Mouse (Mus musculus) hindbrain, embryonic 15.5 days (tissue): ENCODE measurements around the gene Zfp865. TPM values are rescaled to one million over a fixed set of nuclear protein-coding genes. Genes with fewer than 3 reads are reported as not detected.
A peak's percentile ranks its signal among the peaks of the same experiment; 100 is the strongest.
"Not testable (repeated sequence)": the region's sequence is repeated elsewhere in the genome, so short reads cannot be mapped to it uniquely, and the experiment has no call there.

ENCODE experiments used
- ATAC-seq: fragments of 200-750 bp; cut with Nextera tagmentation; 2 replicates; pipeline ENCODE4 v1.8.0; 2017; ENCODE audit warnings: low read depth, moderate number of reproducible peaks, moderate TSS enrichment; ENCODE audit not compliant: low FRiP score
- H3K27ac ChIP-seq: fragments of 300-500 bp; sonication (generic); replicated peaks from 2 replicates; pipeline ENCODE4 v1.5.1; 2015; ENCODE audit warnings: mild to moderate bottlenecking, inconsistent platforms
- H3K27me3 ChIP-seq: fragments of 300-500 bp; sonication (generic); 2 replicates; pipeline ENCODE4 v1.6.1; 2015; ENCODE audit warnings: control low read depth, inconsistent platforms
- H3K36me3 ChIP-seq: fragments of 300-500 bp; sonication (generic); 2 replicates; pipeline ENCODE4 v1.6.1; 2015; ENCODE audit warnings: control low read depth, inconsistent platforms
- H3K4me1 ChIP-seq: fragments of 300-500 bp; sonication (generic); replicated peaks from 2 replicates; pipeline ENCODE4 v1.6.1; 2015; ENCODE audit warnings: control low read depth, inconsistent platforms
- H3K4me2 ChIP-seq: fragments of 300-500 bp; sonication (generic); 2 replicates; pipeline ENCODE4 v1.6.1; 2015; ENCODE audit warnings: moderate library complexity, mild to moderate bottlenecking, inconsistent platforms
- H3K4me3 ChIP-seq: fragments of 300-500 bp; sonication (generic); 2 replicates; pipeline ENCODE4 v1.5.1; 2015; ENCODE audit warnings: mild to moderate bottlenecking, inconsistent platforms
- H3K9ac ChIP-seq: fragments of 300-500 bp; sonication (generic); 2 replicates; pipeline ENCODE4 v1.6.1; 2015; ENCODE audit warnings: inconsistent platforms
- H3K9me3 ChIP-seq: fragments of 300-500 bp; sonication (generic); 2 replicates; pipeline ENCODE4 v1.6.1; 2016; ENCODE audit warnings: control low read depth, inconsistent platforms
- WGBS: fragments of 180-500 bp; shearing (Covaris S2); methylation state at CpG from one replicate; pipeline ENCODE4 v1.1.7; 2015; 5-methylcytosine and 5-hydroxymethylcytosine counted together
- polyA plus RNA-seq: library from polyadenylated mRNA; unstranded; fragments of >200 nt; fragmentation: Nextera tagmentation; extraction: Ambion mirVana; gene quantifications from 2 replicates; pipeline ENCODE4 v1.2.1, GENCODE M21; 2015

Zfp865 gene
- polyA plus RNA-seq, 1 experiment from 2014 or later: 7.5 TPM

GRCm38 (mm10) chr7:5074984-5075383, 54.8 kb downstream of the Zfp865 start:
- no peaks in the 10 kb centered on the region for H3K9me3 ChIP-seq
- no peaks in the 10 kb centered on the region for H3K27me3 ChIP-seq
- no peak overlapping the region for H3K27ac ChIP-seq
- WGBS: 95% methylated on average over 5 of the region's 5 CpGs
- H3K9ac ChIP-seq: no peak overlapping the region
- no peak overlapping the region for H3K4me3 ChIP-seq
- H3K4me2 ChIP-seq: no peak overlapping the region
- peaks cover 80% of the 10 kb centered on the region for H3K36me3 ChIP-seq
- no peak for ATAC-seq
- H3K4me1 ChIP-seq: no peaks in the 10 kb centered on the region

DNA sequence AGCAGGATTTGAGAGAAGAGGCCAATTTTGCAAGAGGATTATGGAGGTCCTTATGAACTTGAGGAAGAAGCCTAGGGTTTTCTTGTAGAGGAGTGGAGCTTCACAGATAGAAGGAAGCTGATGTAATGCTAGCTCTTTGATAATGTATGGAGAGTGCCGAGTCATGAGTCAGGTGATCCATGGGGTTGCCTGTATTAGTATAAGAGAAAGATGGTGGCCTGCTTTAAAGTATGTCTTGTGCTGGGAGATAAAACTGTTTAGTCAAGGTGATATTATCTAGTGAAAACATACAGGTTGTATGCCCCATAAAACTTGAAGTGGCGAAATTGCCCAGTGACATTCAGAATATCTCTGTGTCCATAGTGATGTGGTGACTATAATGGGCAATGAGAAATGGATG, 56.8 kb downstream of the Zfp865 start:
- no peak overlapping the region for H3K4me2 ChIP-seq
- no peak for ATAC-seq
- no peaks in the 10 kb centered on the region for H3K9me3 ChIP-seq
- no peaks in the 10 kb centered on the region for H3K27me3 ChIP-seq
- H3K4me3 ChIP-seq: no peak overlapping the region
- H3K27ac ChIP-seq: no peak overlapping the region
- peaks cover 14% of the 10 kb centered on the region for H3K4me1 ChIP-seq
- H3K36me3 ChIP-seq: peaks cover 63% of the 10 kb centered on the region
- H3K9ac ChIP-seq: no peak overlapping the region
- WGBS: 93% methylated on average over 2 of the region's 2 CpGs

- peaks cover 38% of the 10 kb centered on the region for H3K36me3 ChIP-seq
- 0 out of 2 replicates have a peak overlapping the region, but pooled peaks have one; percentile 100 for H3K9ac ChIP-seq
- peak overlapping the region; percentile 93 for H3K27ac ChIP-seq
- H3K4me3 ChIP-seq: peak overlapping the region; percentile 100
- peak overlapping the region; percentile 86 for H3K4me2 ChIP-seq
- peak; percentile 33; the same call in 1 of the 2 replicates for ATAC-seq
- WGBS: 50% methylated on average over 9 of the region's 13 CpGs
- H3K4me1 ChIP-seq: peaks cover 31% of the 10 kb centered on the region
- H3K27me3 ChIP-seq, H3K9me3 ChIP-seq: not testable (repeated sequence)
Measured at GRCm38 (mm10) chr7:5079365-5080009, 59.3 kb downstream of the Zfp865 start.

DNA sequence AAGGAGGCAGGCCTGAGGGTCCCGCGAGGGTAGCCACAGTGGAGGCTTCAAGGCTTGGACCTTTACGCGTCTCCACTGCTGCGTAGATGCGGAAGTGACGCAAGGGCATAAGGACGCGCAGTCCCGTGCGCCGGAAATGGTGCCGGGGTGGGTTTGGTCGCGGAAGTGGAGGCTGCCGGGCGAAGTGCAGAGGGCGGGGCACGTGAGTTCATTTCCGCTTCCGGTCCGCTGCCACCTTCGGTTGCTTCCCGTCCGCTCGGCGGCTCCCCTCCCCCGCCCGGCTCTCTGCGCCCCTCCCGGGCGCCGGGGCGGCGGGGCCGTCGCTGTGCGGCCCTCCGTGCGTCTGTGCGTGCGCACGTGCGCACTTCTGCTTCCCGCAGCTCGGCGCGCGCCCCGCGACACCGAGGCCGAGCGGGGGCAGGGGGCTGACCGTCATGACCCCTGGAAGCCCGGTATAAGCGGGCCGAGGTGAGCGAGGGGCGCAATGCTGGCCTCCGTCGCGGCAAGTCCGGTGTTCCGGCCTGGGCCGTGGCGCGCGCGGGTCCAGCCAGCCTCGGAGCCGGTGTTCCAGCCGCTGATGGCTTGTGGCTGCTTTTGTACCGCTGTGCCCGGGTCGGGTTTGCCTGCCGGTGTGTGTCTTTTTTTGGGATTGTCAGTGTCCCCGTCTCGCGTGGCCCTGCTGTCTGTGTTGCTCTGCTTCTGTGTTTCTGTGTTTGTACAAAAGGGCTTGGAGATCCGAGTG, 60.0 kb downstream of the Zfp865 start, which contains the start of gene Epn1:
Gene Epn1 (plus strand): TSS at position 226 of the 742 bp plus-strand sequence.
- Histone ChIP-seq H3K9me3 (no peaks in the 10 kb centered on the region), H3K4me1 (peaks cover 36% of the 10 kb centered on the region), H3K27me3 (no peaks in the 10 kb centered on the region), H3K27ac (peak within 1 kb of the TSS; percentile 93), H3K9ac (peak within 1 kb of the TSS; percentile 100), H3K4me2 (peak within 1 kb of the TSS; percentile 86), H3K36me3 (peaks cover 37% of the 10 kb centered on the region), H3K4me3 (peak within 1 kb of the TSS; percentile 100)
- ATAC-seq: peak; percentile 97
- under 1% methylated on average over 81 of the region's 81 CpGs for WGBS

DNA sequence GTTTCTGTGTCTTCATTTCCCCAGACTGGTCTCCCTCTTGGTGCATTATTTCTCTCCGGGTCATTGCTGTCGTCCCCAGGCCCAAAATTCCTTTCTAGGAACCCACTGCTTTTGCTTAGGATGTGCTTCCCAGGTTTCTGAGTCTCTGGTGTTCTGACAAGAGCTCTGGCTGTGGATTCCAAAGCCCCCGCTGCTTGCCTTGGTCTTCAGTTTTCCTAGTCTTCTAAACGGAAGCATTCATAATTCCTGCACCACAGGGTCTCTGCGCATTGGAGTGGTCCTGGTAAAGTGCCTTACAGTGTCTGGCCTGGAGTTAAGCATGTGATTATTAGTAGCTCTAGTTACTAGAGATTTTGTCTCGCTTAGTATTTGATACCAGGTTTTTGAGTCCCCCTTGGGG, 60.6 kb downstream of the Zfp865 start:
- H3K36me3 ChIP-seq: peaks cover 33% of the 10 kb centered on the region
- WGBS: 15% methylated on average over 6 of the region's 6 CpGs
- H3K9ac ChIP-seq: peak overlapping the region; percentile 100
- no peak for ATAC-seq
- H3K9me3 ChIP-seq: no peaks in the 10 kb centered on the region
- no peaks in the 10 kb centered on the region for H3K27me3 ChIP-seq
- peaks cover 36% of the 10 kb centered on the region for H3K4me1 ChIP-seq
- peak overlapping the region; percentile 86 for H3K4me2 ChIP-seq
- H3K4me3 ChIP-seq: peak overlapping the region; percentile 100
- H3K27ac ChIP-seq: peak overlapping the region; percentile 93

DNA sequence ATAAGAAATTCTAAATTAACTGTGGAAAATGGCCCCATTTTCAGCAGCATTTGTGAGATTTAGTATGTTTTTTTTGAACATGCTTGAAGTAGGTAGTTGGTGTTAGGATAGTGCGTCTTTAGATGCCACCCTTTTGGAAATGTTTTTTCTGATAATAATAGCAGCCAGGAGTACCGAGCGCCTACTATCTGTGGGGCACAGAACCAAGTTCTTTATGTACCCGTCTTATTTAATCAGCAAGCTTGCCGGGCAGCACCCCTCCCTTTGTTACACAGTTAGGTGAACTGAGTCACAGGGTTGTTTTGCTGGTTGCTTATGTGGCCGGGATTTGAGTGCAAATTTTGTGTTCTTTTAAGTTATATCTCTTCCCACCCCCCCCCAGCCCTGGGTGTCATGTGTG, 61.1 kb downstream of the Zfp865 start:
- H3K4me3 ChIP-seq: peak overlapping the region; percentile 100
- peaks cover 36% of the 10 kb centered on the region for H3K4me1 ChIP-seq
- peak overlapping the region; percentile 100 for H3K9ac ChIP-seq
- WGBS: 78% methylated on average over 6 of the region's 6 CpGs
- H3K4me2 ChIP-seq: peak overlapping the region; percentile 86
- ATAC-seq: no peak
- no peak overlapping the region for H3K27ac ChIP-seq
- no peaks in the 10 kb centered on the region for H3K27me3 ChIP-seq
- H3K9me3 ChIP-seq: no peaks in the 10 kb centered on the region
- H3K36me3 ChIP-seq: peaks cover 30% of the 10 kb centered on the region

DNA sequence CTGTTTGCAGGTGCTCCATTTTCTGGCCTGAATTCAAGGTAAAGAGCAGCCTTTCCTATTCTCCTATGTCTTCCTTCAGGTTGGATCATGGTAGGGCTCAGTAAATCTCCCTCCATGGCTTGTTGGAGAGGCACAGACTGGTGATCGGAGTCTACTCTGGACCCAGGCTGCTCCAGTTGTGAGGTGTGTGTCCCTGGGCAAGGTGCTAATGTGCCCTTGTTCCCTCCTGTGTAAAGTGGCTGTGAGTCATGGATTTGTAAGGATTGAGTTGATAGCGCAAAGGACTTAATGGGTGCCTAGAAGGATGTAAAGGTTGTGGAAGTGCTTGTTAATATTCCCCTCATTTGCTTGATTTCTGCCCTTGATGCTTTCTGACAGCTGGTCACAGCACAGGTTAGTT, 61.8 kb downstream of the Zfp865 start:
- 96% methylated on average over 2 of the region's 2 CpGs for WGBS
- Histone ChIP-seq H3K9me3 (no peaks in the 10 kb centered on the region), H3K4me2 (peak overlapping the region; percentile 86), H3K27me3 (no peaks in the 10 kb centered on the region), H3K4me3 (no peak overlapping the region), H3K27ac (no peak overlapping the region), H3K36me3 (peaks cover 23% of the 10 kb centered on the region), H3K4me1 (peaks cover 36% of the 10 kb centered on the region), H3K9ac (no peak overlapping the region)
- no peak for ATAC-seq

DNA sequence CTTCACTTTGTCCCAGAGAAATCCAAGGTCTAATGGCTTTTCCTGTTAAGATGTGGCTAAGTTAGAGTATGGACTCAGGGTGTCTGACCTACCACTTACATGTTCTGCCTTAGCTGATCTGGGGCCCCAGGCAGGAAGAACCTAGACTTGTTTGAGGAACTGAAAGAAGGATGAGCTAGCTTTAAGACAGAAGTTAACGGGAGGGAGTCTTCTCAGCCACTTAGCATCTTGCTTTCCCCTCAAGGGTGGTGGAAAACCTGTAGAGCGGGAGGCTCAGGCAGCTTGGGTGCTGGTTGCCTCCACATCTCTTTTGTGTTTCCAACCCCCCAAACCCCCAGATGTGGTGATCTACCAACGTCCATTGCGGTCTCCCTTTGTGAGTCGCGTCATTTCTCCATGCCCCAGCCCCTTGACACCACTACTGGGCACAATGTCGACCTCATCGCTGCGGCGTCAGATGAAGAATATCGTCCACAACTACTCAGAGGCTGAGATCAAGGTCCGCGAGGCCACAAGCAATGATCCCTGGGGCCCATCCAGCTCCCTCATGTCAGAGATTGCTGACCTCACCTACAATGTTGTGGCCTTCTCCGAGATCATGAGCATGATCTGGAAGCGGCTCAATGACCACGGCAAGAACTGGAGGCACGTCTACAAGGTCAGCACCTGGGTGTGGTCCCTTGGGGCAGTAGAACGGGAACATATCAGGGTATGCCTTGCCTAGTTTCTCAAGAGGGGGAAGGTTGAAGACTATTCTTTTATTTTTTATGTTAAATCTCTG, 63.3 kb downstream of the Zfp865 start:
- H3K9me3 ChIP-seq: no peaks in the 10 kb centered on the region
- H3K4me1 ChIP-seq: peaks cover 36% of the 10 kb centered on the region
- no peak for ATAC-seq
- no peak overlapping the region for H3K4me2 ChIP-seq
- H3K4me3 ChIP-seq: no peak overlapping the region
- H3K27ac ChIP-seq: no peak overlapping the region
- H3K27me3 ChIP-seq: no peaks in the 10 kb centered on the region
- no peak overlapping the region for H3K9ac ChIP-seq
- WGBS: 94% methylated on average over 18 of the region's 18 CpGs
- H3K36me3 ChIP-seq: peaks cover 11% of the 10 kb centered on the region

- ATAC-seq: no peak
- no peaks in the 10 kb centered on the region for H3K27me3 ChIP-seq
- no peak overlapping the region for H3K9ac ChIP-seq
- no peak overlapping the region for H3K4me2 ChIP-seq
- no peaks in the 10 kb centered on the region for H3K9me3 ChIP-seq
- peaks cover 11% of the 10 kb centered on the region for H3K36me3 ChIP-seq
- H3K27ac ChIP-seq: no peak overlapping the region
- peaks cover 36% of the 10 kb centered on the region for H3K4me1 ChIP-seq
- H3K4me3 ChIP-seq: no peak overlapping the region
- 95% methylated on average over 1 of the region's 1 CpGs for WGBS
Measured at GRCm38 (mm10) chr7:5085512-5085911, 65.3 kb downstream of the Zfp865 start.

Other genes starting within 250 kb of the Zfp865 start
- gene Fam71e2, start 249.1 kb upstream of the Zfp865 start, polyA plus RNA-seq: not detected in 2 replicates
- 0.87 and 1.1 TPM in 2 replicates for gene Il11, start 237.5 kb upstream of the Zfp865 start, polyA plus RNA-seq
- gene Tmem190, start 237.4 kb upstream of the Zfp865 start, polyA plus RNA-seq: not detected in 2 replicates
- gene Tmem238, start 230.7 kb upstream of the Zfp865 start, polyA plus RNA-seq: 5.9 and 6.3 TPM in 2 replicates
- 212 and 228 TPM in 2 replicates for gene Rpl28, start 227.5 kb upstream of the Zfp865 start, polyA plus RNA-seq
- 269 and 295 TPM in 2 replicates for gene Ube2s, start 207.8 kb upstream of the Zfp865 start, polyA plus RNA-seq
- gene Shisa7, start 175.7 kb upstream of the Zfp865 start, polyA plus RNA-seq: 10.8 and 12.8 TPM in 2 replicates
- 3.2 and 4.1 TPM in 2 replicates for gene Isoc2b, start 150.1 kb upstream of the Zfp865 start, polyA plus RNA-seq
- gene Isoc2a, start 143.2 kb upstream of the Zfp865 start, polyA plus RNA-seq: 0.75 and 0.77 TPM in 2 replicates
- gene Gm36210, start 113.9 kb upstream of the Zfp865 start, polyA plus RNA-seq: 0.45 and 0.47 TPM in 2 replicates
- gene Zfp628, start 105.2 kb upstream of the Zfp865 start, polyA plus RNA-seq: 3.5 and 4.2 TPM in 2 replicates
- 35.3 and 35.8 TPM in 2 replicates for gene Nat14, start 98.3 kb upstream of the Zfp865 start, polyA plus RNA-seq
- 1.2 and 1.3 TPM in 2 replicates for gene Ssc5d, start 94.6 kb upstream of the Zfp865 start, polyA plus RNA-seq
- 0.12 and 0.18 TPM in 2 replicates for gene Sbk2, start 56.0 kb upstream of the Zfp865 start, polyA plus RNA-seq
- gene Sbk3, start 49.2 kb upstream of the Zfp865 start, polyA plus RNA-seq: 0.49 and 0.62 TPM in 2 replicates
- gene Zfp579, start 24.2 kb upstream of the Zfp865 start, polyA plus RNA-seq: 60.3 and 66.8 TPM in 2 replicates
- gene Zfp524, start 6.0 kb upstream of the Zfp865 start, polyA plus RNA-seq: 8.1 and 9.2 TPM in 2 replicates
- gene Fiz1, start 5.7 kb upstream of the Zfp865 start, polyA plus RNA-seq: 41.9 and 44.6 TPM in 2 replicates
- 1.2 TPM in 1 of 2 replicates, not detected in the other for gene Gm44973, start 4.9 kb upstream of the Zfp865 start, polyA plus RNA-seq
- gene Ccdc106, start 177 bp downstream of the Zfp865 start, polyA plus RNA-seq: 58.8 and 65.2 TPM in 2 replicates
- not detected in 2 replicates for gene 4632433K11Rik, start 13.7 kb downstream of the Zfp865 start, polyA plus RNA-seq
- 7.8 and 9.3 TPM in 2 replicates for gene Zfp784, start 18.1 kb downstream of the Zfp865 start, polyA plus RNA-seq
- 90.6 and 113 TPM in 2 replicates for gene Zfp580, start 31.2 kb downstream of the Zfp865 start, polyA plus RNA-seq
- 99.8 and 101 TPM in 2 replicates for gene U2af2, start 41.8 kb downstream of the Zfp865 start, polyA plus RNA-seq
- gene Epn1, start 59.9 kb downstream of the Zfp865 start, polyA plus RNA-seq: 105 and 118 TPM in 2 replicates
- not detected in 2 replicates for gene Rfpl4, start 96.6 kb downstream of the Zfp865 start, polyA plus RNA-seq
- 0.31 and 1.0 TPM in 2 replicates for gene Rasl2-9, start 105.6 kb downstream of the Zfp865 start, polyA plus RNA-seq
- gene Vmn1r55, start 129.3 kb downstream of the Zfp865 start, polyA plus RNA-seq: not detected in 2 replicates
- gene Vmn1r56, start 176.4 kb downstream of the Zfp865 start, polyA plus RNA-seq: not detected in 2 replicates
- gene Vmn1r57, start 198.1 kb downstream of the Zfp865 start, polyA plus RNA-seq: not detected in 2 replicates